14 mouse cellular contexts compared by ENCODE assay signal in the genomic region with DNA sequence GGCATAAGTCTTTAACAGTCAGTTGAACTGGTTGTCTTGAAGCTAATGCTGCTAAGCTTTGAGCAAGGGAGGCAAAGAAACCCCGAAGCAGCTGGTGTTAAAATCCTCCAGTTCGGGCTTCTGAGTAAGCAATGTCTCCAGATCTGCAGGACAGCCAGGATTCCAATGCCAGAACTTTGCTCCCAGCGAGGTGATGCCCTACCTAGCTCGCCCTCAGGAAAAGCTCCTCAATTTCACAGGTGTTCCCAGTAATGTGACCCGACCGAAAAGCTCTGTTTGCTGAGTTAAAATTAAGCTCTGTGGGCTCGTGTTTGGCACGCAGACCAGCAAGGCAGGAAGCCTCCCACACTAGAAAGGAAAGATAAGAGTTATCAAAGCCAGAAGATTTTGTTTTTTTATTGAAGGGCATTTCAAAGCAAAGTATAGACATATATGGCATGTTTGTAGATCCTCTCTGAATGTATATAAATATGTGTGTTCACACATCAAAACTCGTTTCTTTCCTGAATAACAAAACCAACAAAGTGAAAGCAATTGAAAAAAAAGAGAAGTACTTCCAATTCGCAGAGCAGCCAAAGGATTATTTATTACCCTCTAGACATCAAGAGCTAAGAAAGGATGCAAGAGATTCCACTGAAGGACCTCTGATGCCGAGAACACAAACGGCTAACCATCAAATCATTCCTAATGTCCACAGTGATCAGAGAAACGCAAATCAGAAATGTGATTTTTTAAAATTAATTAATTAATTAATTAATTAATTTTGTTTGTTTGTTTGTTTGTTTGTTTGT. TPM values are rescaled to one million over a fixed set of nuclear protein-coding genes. Genes with fewer than 3 reads are reported as not detected.
DNase-seq lines count a peak whose midpoint lies in the region; ATAC-seq and TF ChIP-seq lines count a peak whose summit lies in the region.
"Had no signal": no experiment of that assay in that cellular context is flagged by ENCODE, and none has a peak within 500 bp of the region (broad histone marks: within the 10 kb centered on the region; RNA-seq: fewer than 3 reads in every experiment).

No protein-coding gene starts in this region.

- H3K9ac ChIP-seq in forebrain, embryonic 11.5 days (ENCODE audit: low read length) = no peak overlapping the region
- H3K9ac ChIP-seq in liver, embryonic 11.5 days (ENCODE audit: low read depth, low read length) = no peak overlapping the region
- no peak overlapping the region for H3K9ac ChIP-seq in liver, postnatal 0 days (replicated peaks)
- H3K9ac ChIP-seq: embryonic facial prominence, embryonic 15.5 days; intestine, embryonic 15.5 days had no signal

- no peak for ATAC-seq in forebrain, embryonic 11.5 days (replicated peaks; ENCODE audit: low FRiP score)
- no peak for ATAC-seq in liver, embryonic 11.5 days (replicated peaks; ENCODE audit: low FRiP score)
- no peak for ATAC-seq in liver, postnatal 0 days
- ATAC-seq: forebrain, embryonic 16.5 days; intestine, embryonic 15.5 days; Patski had no signal

- no peak for TF ChIP-seq CTCF in bone marrow macrophage, adult 2 months (IDR thresholded peaks at IDR 0.05; ENCODE audit: low read depth, low read length)
- no peak for TF ChIP-seq CTCF in liver, postnatal 0 days (IDR thresholded peaks at IDR 0.05; ENCODE audit: low read depth)

- TF ChIP-seq POLR2A in bone marrow macrophage, adult 2 months (IDR thresholded peaks at IDR 0.05; ENCODE audit: borderline replicate concordance, low read depth, low read length) = no peak

- H3K4me1 ChIP-seq in forebrain, embryonic 10.5 days = no peaks in the 10 kb centered on the region
- H3K4me1 ChIP-seq in forebrain, embryonic 11.5 days (replicated peaks; ENCODE audit: control insufficient read depth, insufficient read depth, low read length) = no peaks in the 10 kb centered on the region
- H3K4me1 ChIP-seq in liver, embryonic 11.5 days (replicated peaks; ENCODE audit: control insufficient read depth, insufficient read depth, low read length) = no peaks in the 10 kb centered on the region
- no peaks in the 10 kb centered on the region for H3K4me1 ChIP-seq in bone marrow macrophage, adult 2 months (ENCODE audit: control insufficient read depth, insufficient read depth, low read length)
- no peaks in the 10 kb centered on the region for H3K4me1 ChIP-seq in liver, postnatal 0 days (ENCODE audit: insufficient read depth)
- no peaks in the 10 kb centered on the region for H3K4me1 ChIP-seq in embryonic facial prominence, embryonic 10.5 days

- WGBS in forebrain, embryonic 10.5 days = 87% methylated on average over 13 of the region's 13 CpGs
- WGBS in forebrain, embryonic 11.5 days = 85% methylated on average over 13 of the region's 13 CpGs
- WGBS in liver, embryonic 11.5 days = 52% methylated on average over 13 of the region's 13 CpGs
- 19% methylated on average over 13 of the region's 13 CpGs for WGBS in liver, postnatal 0 days (ENCODE audit: insufficient replicate concordance)
- WGBS in embryonic facial prominence, embryonic 10.5 days = 81% methylated on average over 13 of the region's 13 CpGs

- H3K9me3 ChIP-seq in forebrain, embryonic 10.5 days = no peaks in the 10 kb centered on the region
- no peaks in the 10 kb centered on the region for H3K9me3 ChIP-seq in forebrain, embryonic 11.5 days (ENCODE audit: control insufficient read depth, low read length)
- H3K9me3 ChIP-seq in liver, embryonic 11.5 days (ENCODE audit: control insufficient read depth, low read length) = no peaks in the 10 kb centered on the region
- H3K9me3 ChIP-seq in liver, postnatal 0 days (ENCODE audit: low read length) = no peaks in the 10 kb centered on the region
- H3K9me3 ChIP-seq in embryonic facial prominence, embryonic 10.5 days = no peaks in the 10 kb centered on the region
- H3K9me3 ChIP-seq: embryonic facial prominence, embryonic 15.5 days; intestine, embryonic 15.5 days had no signal

- TF ChIP-seq EP300 in liver, postnatal 0 days (IDR thresholded peaks at IDR 0.05; ENCODE audit: low read depth) = no peak

- H3K4me2 ChIP-seq in forebrain, embryonic 11.5 days (ENCODE audit: low read depth, low read length, severe bottlenecking) = no peak overlapping the region
- H3K4me2 ChIP-seq in liver, embryonic 11.5 days = peak overlapping the region; percentile 10; the same call in 1 of the 2 replicates
- peak overlapping the region; percentile 59 for H3K4me2 ChIP-seq in liver, postnatal 0 days (ENCODE audit: low read depth, low read length)
- H3K4me2 ChIP-seq: embryonic facial prominence, embryonic 15.5 days; intestine, embryonic 15.5 days had no signal

- DNase-seq in forebrain, embryonic 10.5 days (ENCODE audit: extremely low spot score, low spot score) = peak; percentile 11
- no peak for DNase-seq in forebrain, embryonic 11.5 days (ENCODE audit: low spot score)
- DNase-seq in liver, embryonic 11.5 days (ENCODE audit: low spot score) = no peak
- DNase-seq in liver = no peak
- no peak for DNase-seq in liver, postnatal 0 days
- no peak for DNase-seq in embryonic facial prominence, embryonic 10.5 days (ENCODE audit: low spot score)
- DNase-seq in spleen, postnatal 14 days (ENCODE audit: low spot score in 2 of 2) = no peak
- DNase-seq: adrenal gland, adult 8-10 months had no signal

- no peak overlapping the region for H3K27ac ChIP-seq in forebrain, embryonic 10.5 days
- H3K27ac ChIP-seq in forebrain, embryonic 11.5 days (ENCODE audit: low read depth, low read length) = no peak overlapping the region
- no peak overlapping the region for H3K27ac ChIP-seq in liver, embryonic 11.5 days (ENCODE audit: low read depth, low read length)
- H3K27ac ChIP-seq in bone marrow macrophage, adult 2 months (ENCODE audit: insufficient read depth, low read depth, low read length) = no peak overlapping the region
- H3K27ac ChIP-seq in liver, postnatal 0 days (ENCODE audit: low read depth) = no peak overlapping the region
- H3K27ac ChIP-seq in embryonic facial prominence, embryonic 10.5 days (replicated peaks) = no peak overlapping the region
- H3K27ac ChIP-seq: embryonic facial prominence, embryonic 15.5 days; intestine, embryonic 15.5 days had no signal

- H3K36me3 ChIP-seq in forebrain, embryonic 10.5 days (replicated peaks) = no peaks in the 10 kb centered on the region
- no peaks in the 10 kb centered on the region for H3K36me3 ChIP-seq in forebrain, embryonic 11.5 days (ENCODE audit: control insufficient read depth, insufficient read depth, low read length)
- no peaks in the 10 kb centered on the region for H3K36me3 ChIP-seq in liver, embryonic 11.5 days (ENCODE audit: control insufficient read depth, insufficient read depth, low read length)
- H3K36me3 ChIP-seq in liver, postnatal 0 days (replicated peaks; ENCODE audit: insufficient read depth, low read length) = no peaks in the 10 kb centered on the region
- H3K36me3 ChIP-seq in embryonic facial prominence, embryonic 10.5 days (replicated peaks) = no peaks in the 10 kb centered on the region
- H3K36me3 ChIP-seq: embryonic facial prominence, embryonic 15.5 days; intestine, embryonic 15.5 days had no signal

- H3K4me3 ChIP-seq in forebrain, embryonic 10.5 days = no peak overlapping the region
- H3K4me3 ChIP-seq in forebrain, embryonic 11.5 days (ENCODE audit: low read depth, low read length) = no peak overlapping the region
- H3K4me3 ChIP-seq in liver, embryonic 11.5 days (ENCODE audit: low read depth, low read length) = no peak overlapping the region
- peak overlapping the region; percentile 36 for H3K4me3 ChIP-seq in bone marrow macrophage, adult 2 months (ENCODE audit: insufficient read depth, low read length)
- no peak overlapping the region for H3K4me3 ChIP-seq in liver, postnatal 0 days (ENCODE audit: low read depth, low read length)
- H3K4me3 ChIP-seq in embryonic facial prominence, embryonic 10.5 days = no peak overlapping the region
- H3K4me3 ChIP-seq: embryonic facial prominence, embryonic 15.5 days; intestine, embryonic 15.5 days had no signal

- H3K27me3 ChIP-seq in forebrain, embryonic 10.5 days (ENCODE audit: poor library complexity, severe bottlenecking) = no peaks in the 10 kb centered on the region
- H3K27me3 ChIP-seq in forebrain, embryonic 11.5 days (ENCODE audit: control insufficient read depth, insufficient read depth, low read length) = no peaks in the 10 kb centered on the region
- no peaks in the 10 kb centered on the region for H3K27me3 ChIP-seq in liver, embryonic 11.5 days (replicated peaks; ENCODE audit: control insufficient read depth, insufficient read depth, low read length)
- no peaks in the 10 kb centered on the region for H3K27me3 ChIP-seq in liver, postnatal 0 days (ENCODE audit: insufficient read depth, low read length)
- no peaks in the 10 kb centered on the region for H3K27me3 ChIP-seq in embryonic facial prominence, embryonic 10.5 days (replicated peaks; ENCODE audit: low read depth, poor library complexity, severe bottlenecking)
- H3K27me3 ChIP-seq: embryonic facial prominence, embryonic 15.5 days; intestine, embryonic 15.5 days had no signal

RNA-seq across cellular contexts. Expression of gene Phactr2, which starts 20.8 kb away (rescaled TPM):
- 13.4 and 14.2 TPM in 2 replicates for polyA plus RNA-seq in forebrain, embryonic 10.5 days (2016; fragmentation: Nextera tagmentation; extraction: Ambion mirVana)
- 16.7 and 17.7 TPM in 2 replicates for polyA plus RNA-seq in forebrain, embryonic 11.5 days (2014; fragmentation: Nextera tagmentation; extraction: Ambion mirVana)
- polyA plus RNA-seq in liver, embryonic 11.5 days (2014; fragmentation: Nextera tagmentation; extraction: Ambion mirVana) = 18.0 and 19.3 TPM in 2 replicates
- polyA plus RNA-seq in bone marrow macrophage, adult 2 months (2012; ENCODE audit: insufficient read depth, insufficient read length, missing spikeins) = 25.7 and 26.0 TPM in 2 replicates
- polyA plus RNA-seq in liver, postnatal 0 days (2015; fragmentation: Nextera tagmentation; extraction: Ambion mirVana) = 4.9 and 5.4 TPM in 2 replicates
- polyA plus RNA-seq in embryonic facial prominence, embryonic 10.5 days (2016; fragmentation: Nextera tagmentation; extraction: Ambion mirVana) = 16.8 and 18.3 TPM in 2 replicates
- polyA plus RNA-seq: C2C12 had no signal

RNA-seq across cellular contexts. Expression of gene Fuca2, which starts 45.9 kb away (rescaled TPM):
- 23.7 and 25.3 TPM in 2 replicates for polyA plus RNA-seq in forebrain, embryonic 10.5 days (2016; fragmentation: Nextera tagmentation; extraction: Ambion mirVana)
- polyA plus RNA-seq in forebrain, embryonic 11.5 days (2014; fragmentation: Nextera tagmentation; extraction: Ambion mirVana) = 21.5 and 24.7 TPM in 2 replicates
- 85.0 and 90.9 TPM in 2 replicates for polyA plus RNA-seq in liver, embryonic 11.5 days (2014; fragmentation: Nextera tagmentation; extraction: Ambion mirVana)
- 114 and 124 TPM in 2 replicates for polyA plus RNA-seq in bone marrow macrophage, adult 2 months (2012; ENCODE audit: insufficient read depth, insufficient read length, missing spikeins)
- 35.8 and 39.8 TPM in 2 replicates for polyA plus RNA-seq in liver, postnatal 0 days (2015; fragmentation: Nextera tagmentation; extraction: Ambion mirVana)
- polyA plus RNA-seq in embryonic facial prominence, embryonic 10.5 days (2016; fragmentation: Nextera tagmentation; extraction: Ambion mirVana) = 27.0 and 27.1 TPM in 2 replicates
